Mouse (Mus musculus) myocyte (in vitro differentiated cells): ENCODE data around the gene Gcc1. TPM values are rescaled to one million over a fixed set of nuclear protein-coding genes. Genes with fewer than 3 reads are reported as not detected.

ENCODE experiments used
- H3K27me3 ChIP-seq: one replicate; pipeline ENCODE4 v1.6.1; 2011; ENCODE audit not compliant: control insufficient read depth, insufficient read depth, insufficient read length
- H3K36me3 ChIP-seq: one replicate; pipeline ENCODE4 v1.6.1; 2011; ENCODE audit not compliant: control insufficient read depth, insufficient read depth
- H3K4me2 ChIP-seq: one replicate; pipeline ENCODE4 v1.6.1; 2011; ENCODE audit warnings: low read depth, control low read depth
- H3K4me3 ChIP-seq: one replicate; pipeline ENCODE4 v1.5.1; 2011; ENCODE audit warnings: mild to moderate bottlenecking, control low read depth, moderate library complexity
- H3K79me2 ChIP-seq: one replicate; pipeline ENCODE4 v1.6.1; 2011; ENCODE audit not compliant: control insufficient read depth, insufficient read depth
- H3ac ChIP-seq: one replicate; pipeline ENCODE4 v1.6.1; 2011; ENCODE audit not compliant: control insufficient read depth, insufficient read length
- CEBPB ChIP-seq: IDR thresholded peaks from 2 replicates; pipeline ENCODE4 v1.6.1; 2011; ENCODE audit warnings: mild to moderate bottlenecking, moderate library complexity; ENCODE audit not compliant: poor library complexity, insufficient read depth, severe bottlenecking
- E2F4 ChIP-seq: IDR thresholded peaks from one replicate; pipeline ENCODE4 v1.6.1; 2011; ENCODE audit warnings: mild to moderate bottlenecking, control low read depth, moderate library complexity; ENCODE audit not compliant: insufficient read depth
- MAX ChIP-seq: IDR thresholded peaks from one replicate; pipeline ENCODE4 v1.6.1; 2011; ENCODE audit warnings: low read depth, mild to moderate bottlenecking, control low read depth
- MYOD1 ChIP-seq, 3 experiments: IDR thresholded peaks; one replicate each; pipeline ENCODE4 v1.6.1; 2011; ENCODE audit warnings: control low read depth in 2 of 3, low read depth in 2 of 3, mild to moderate bottlenecking in 2 of 3, moderate library complexity in 1 of 3; ENCODE audit not compliant: insufficient read length in 2 of 3, control insufficient read depth in 1 of 3
- MYOG ChIP-seq, 3 experiments: IDR thresholded peaks; one replicate each; pipeline ENCODE4 v1.6.1; 2011; ENCODE audit warnings: control low read depth in 2 of 3, low read depth in 2 of 3, mild to moderate bottlenecking in 2 of 3; ENCODE audit not compliant: insufficient read length in 2 of 3, control insufficient read depth in 1 of 3, insufficient read depth in 1 of 3
- POLR2A ChIP-seq: IDR thresholded peaks from one replicate; pipeline ENCODE4 v1.6.1; 2011; ENCODE audit warnings: low read depth, mild to moderate bottlenecking, control low read depth, moderate library complexity; ENCODE audit not compliant: insufficient read length
- POLR2AphosphoS2 ChIP-seq: IDR thresholded peaks from one replicate; pipeline ENCODE4 v1.6.1; 2011; ENCODE audit warnings: low read depth, control low read depth; ENCODE audit not compliant: insufficient read length
- REST ChIP-seq: IDR thresholded peaks from one replicate; pipeline ENCODE4 v1.6.1; 2011; ENCODE audit warnings: mild to moderate bottlenecking, control low read depth, moderate library complexity; ENCODE audit not compliant: insufficient read depth, insufficient read length
- SRF ChIP-seq: IDR thresholded peaks from one replicate; pipeline ENCODE4 v1.6.1; 2011; ENCODE audit warnings: low read depth; ENCODE audit not compliant: control insufficient read depth, insufficient read length
- TCF12 ChIP-seq: IDR thresholded peaks from one replicate; pipeline ENCODE4 v1.6.1; 2011; ENCODE audit warnings: mild to moderate bottlenecking, control low read depth; ENCODE audit not compliant: poor library complexity, insufficient read depth, severe bottlenecking
- TCF3 ChIP-seq: IDR thresholded peaks from one replicate; pipeline ENCODE4 v1.6.1; 2011; ENCODE audit warnings: low read depth, control low read depth; ENCODE audit not compliant: insufficient read length
- USF1 ChIP-seq: IDR thresholded peaks from one replicate; pipeline ENCODE4 v1.6.1; 2011; ENCODE audit warnings: low read depth, mild to moderate bottlenecking, control low read depth, moderate library complexity
- polyA plus RNA-seq: library from polyadenylated mRNA; unstranded; fragments of >200 nt; fragmentation: generic; extraction: Trizol; gene quantifications from one replicate; pipeline ENCODE4 v1.2.1, GENCODE M21; 2012; ENCODE audit warnings: missing spikeins

The Gcc1 gene
- polyA plus RNA-seq, 1 experiment, result 6.7 TPM

GRCm38 (mm10) chr6:28418449-28418848 is 9.7 kb downstream of the Gcc1 start:
- no peak overlapping the region for H3K4me3 ChIP-seq
- peaks cover 19% of the 10 kb centered on the region for H3K79me2 ChIP-seq
- no peak overlapping the region for H3ac ChIP-seq
- no peaks in the 10 kb centered on the region for H3K27me3 ChIP-seq
- TF ChIP-seq POLR2A, result no peak
- no peak for TF ChIP-seq USF1
- no peak for TF ChIP-seq TCF12
- TF ChIP-seq MYOG (IDR thresholded peaks at IDR 0.05; ENCODE audit: control insufficient read depth in 1 of 3, insufficient read depth in 1 of 3, insufficient read length in 2 of 3, low read depth in 2 of 3), result no peak
- no peak for TF ChIP-seq E2F4
- TF ChIP-seq TCF3, result no peak
- no peak for TF ChIP-seq REST
- no peak for TF ChIP-seq CEBPB
- no peak for TF ChIP-seq MYOD1 (IDR thresholded peaks at IDR 0.05; ENCODE audit: control insufficient read depth in 1 of 3, insufficient read length in 2 of 3, low read depth in 2 of 3)
- TF ChIP-seq MAX, result no peak
- no peak for TF ChIP-seq POLR2AphosphoS2
- TF ChIP-seq SRF, result no peak
- no peak overlapping the region for H3K4me2 ChIP-seq
- no peaks in the 10 kb centered on the region for H3K36me3 ChIP-seq

- peaks cover 19% of the 10 kb centered on the region for H3K79me2 ChIP-seq
- H3K27me3 ChIP-seq, result no peaks in the 10 kb centered on the region
- no peak for TF ChIP-seq MYOG (IDR thresholded peaks at IDR 0.05; ENCODE audit: control insufficient read depth in 1 of 3, insufficient read depth in 1 of 3, insufficient read length in 2 of 3, low read depth in 2 of 3)
- TF ChIP-seq E2F4, result no peak
- no peak for TF ChIP-seq POLR2A
- TF ChIP-seq REST, result no peak
- TF ChIP-seq USF1, result no peak
- TF ChIP-seq TCF3, result no peak
- TF ChIP-seq CEBPB, result no peak
- TF ChIP-seq TCF12, result no peak
- no peak for TF ChIP-seq POLR2AphosphoS2
- no peak for TF ChIP-seq SRF
- TF ChIP-seq MAX, result no peak
- TF ChIP-seq MYOD1 (IDR thresholded peaks at IDR 0.05; ENCODE audit: control insufficient read depth in 1 of 3, insufficient read length in 2 of 3, low read depth in 2 of 3), result no peak
- H3K4me2 ChIP-seq, result no peak overlapping the region
- H3K36me3 ChIP-seq, result no peaks in the 10 kb centered on the region
- H3K4me3 ChIP-seq, result no peak overlapping the region
- no peak overlapping the region for H3ac ChIP-seq
Observed at GRCm38 (mm10) chr6:28416981-28417380, 11.2 kb downstream of the Gcc1 start.

- H3K4me3 ChIP-seq, result no peak overlapping the region
- no peak overlapping the region for H3ac ChIP-seq
- no peaks in the 10 kb centered on the region for H3K27me3 ChIP-seq
- H3K4me2 ChIP-seq, result no peak overlapping the region
- no peaks in the 10 kb centered on the region for H3K36me3 ChIP-seq
- H3K79me2 ChIP-seq, result no peaks in the 10 kb centered on the region
- TF ChIP-seq USF1 (no peak), TCF3 (no peak), POLR2A (no peak)
Observed at GRCm38 (mm10) chr6:28411236-28411635, 17.0 kb downstream of the Gcc1 start.

GRCm38 (mm10) chr6:28410053-28410452 is 18.1 kb downstream of the Gcc1 start:
- Histone ChIP-seq H3K36me3 (no peaks in the 10 kb centered on the region), H3K4me2 (no peak overlapping the region), H3K79me2 (no peaks in the 10 kb centered on the region), H3K27me3 (no peaks in the 10 kb centered on the region), H3ac (no peak overlapping the region), H3K4me3 (no peak overlapping the region)
- TF ChIP-seq USF1, result no peak
- TF ChIP-seq MYOD1 (IDR thresholded peaks at IDR 0.05; ENCODE audit: control insufficient read depth in 1 of 3, insufficient read length in 2 of 3, low read depth in 2 of 3), result no peak
- no peak for TF ChIP-seq REST
- no peak for TF ChIP-seq CEBPB
- no peak for TF ChIP-seq POLR2AphosphoS2
- no peak for TF ChIP-seq MYOG (IDR thresholded peaks at IDR 0.05; ENCODE audit: control insufficient read depth in 1 of 3, insufficient read depth in 1 of 3, insufficient read length in 2 of 3, low read depth in 2 of 3)
- TF ChIP-seq MAX, result no peak
- no peak for TF ChIP-seq E2F4
- no peak for TF ChIP-seq TCF12
- TF ChIP-seq TCF3, result no peak
- TF ChIP-seq POLR2A, result no peak

GRCm38 (mm10) chr6:28399791-28400190 is 28.4 kb downstream of the Gcc1 start:
- no peaks in the 10 kb centered on the region for H3K27me3 ChIP-seq
- no peak overlapping the region for H3K4me3 ChIP-seq
- no peaks in the 10 kb centered on the region for H3K79me2 ChIP-seq
- H3K36me3 ChIP-seq, result no peaks in the 10 kb centered on the region
- no peak for TF ChIP-seq POLR2A
- TF ChIP-seq SRF, result no peak
- no peak for TF ChIP-seq TCF3
- TF ChIP-seq CEBPB, result no peak
- no peak for TF ChIP-seq REST
- no peak for TF ChIP-seq TCF12
- TF ChIP-seq MYOG (IDR thresholded peaks at IDR 0.05; ENCODE audit: control insufficient read depth in 1 of 3, insufficient read depth in 1 of 3, insufficient read length in 2 of 3, low read depth in 2 of 3), result no peak
- no peak for TF ChIP-seq MAX
- H3ac ChIP-seq, result no peak overlapping the region
- no peak overlapping the region for H3K4me2 ChIP-seq
